Mouse (Mus musculus) megakaryocyte, embryonic 14.5 days (primary cell): Measurements from ENCODE around the gene Rap1a.

Experiments
- FLI1 ChIP-seq: IDR thresholded peaks from 2 replicates; pipeline ENCODE4 v1.6.1; 2012; ENCODE audit warnings: low read length, inconsistent platforms, mixed read lengths
- GATA1 ChIP-seq: IDR thresholded peaks from 3 replicates; pipeline ENCODE4 v1.6.1; 2012; ENCODE audit warnings: mixed read lengths, low read length, inconsistent platforms, borderline replicate concordance

GRCm38 (mm10) chr3:105737666-105738065 is 63.5 kb downstream of the Rap1a start:
- TF ChIP-seq GATA1: no peak
- TF ChIP-seq FLI1: no peak
